Mouse (Mus musculus): ENCODE data around the gene Lyst.
"Not testable (repeated sequence)": the region's sequence is repeated elsewhere in the genome, so short reads cannot be mapped to it uniquely, and the experiment has no call there.

The Lyst gene

DNA sequence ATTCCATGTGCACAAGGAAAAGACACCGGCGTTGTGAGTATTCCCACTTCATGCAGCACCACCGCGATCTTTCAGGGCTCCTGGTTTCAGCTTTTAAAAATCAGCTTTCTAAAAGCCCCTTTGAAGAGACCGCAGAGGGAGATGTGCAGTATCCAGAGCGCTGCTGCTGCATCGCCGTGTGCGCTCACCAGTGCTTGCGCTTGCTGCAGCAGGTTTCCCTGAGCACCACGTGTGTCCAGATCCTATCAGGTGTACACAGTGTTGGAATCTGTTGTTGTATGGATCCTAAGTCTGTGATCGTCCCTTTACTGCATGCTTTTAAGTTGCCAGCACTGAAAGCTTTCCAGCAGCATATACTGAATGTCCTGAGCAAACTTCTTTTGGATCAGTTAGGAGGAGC lies 45.0 kb downstream of the Lyst start:
- CTCF ChIA-PET = no interaction called here

DNA sequence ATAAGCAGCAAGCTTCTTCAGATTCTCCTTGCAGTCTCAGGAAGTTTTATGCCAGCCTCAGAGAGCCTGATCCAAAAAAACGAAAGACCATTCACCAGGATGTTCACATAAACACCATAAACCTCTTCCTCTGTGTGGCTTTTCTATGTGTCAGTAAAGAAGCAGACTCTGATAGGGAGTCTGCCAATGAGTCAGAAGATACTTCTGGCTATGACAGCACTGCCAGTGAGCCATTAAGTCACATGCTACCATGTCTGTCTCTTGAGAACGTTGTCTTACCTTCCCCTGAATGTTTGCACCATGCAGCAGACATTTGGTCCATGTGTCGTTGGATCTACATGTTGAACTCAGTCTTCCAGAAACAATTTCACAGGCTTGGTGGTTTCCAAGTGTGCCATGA lies 47.4 kb downstream of the Lyst start:
- CTCF ChIA-PET = no interaction called here

DNA sequence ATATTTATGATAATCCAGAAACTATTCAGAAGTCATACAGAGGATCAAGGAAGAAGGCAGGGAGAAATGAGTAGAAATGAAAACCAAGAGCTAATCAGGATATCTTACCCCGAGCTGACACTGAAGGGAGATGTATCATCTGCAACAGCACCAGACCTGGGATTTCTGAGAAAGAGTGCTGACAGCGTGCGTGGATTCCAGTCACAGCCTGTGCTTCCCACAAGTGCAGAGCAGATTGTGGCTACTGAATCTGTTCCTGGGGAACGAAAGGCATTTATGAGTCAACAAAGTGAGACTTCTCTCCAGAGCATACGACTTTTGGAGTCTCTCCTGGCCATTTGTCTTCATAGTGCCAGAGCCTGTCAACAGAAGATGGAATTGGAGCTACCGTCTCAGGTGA lies 47.8 kb downstream of the Lyst start:
- CTCF ChIA-PET = no interaction called here

GRCm38 (mm10) chr13:13638725-13639124 lies 48.5 kb downstream of the Lyst start:
- CTCF ChIA-PET = no interaction called here

DNA sequence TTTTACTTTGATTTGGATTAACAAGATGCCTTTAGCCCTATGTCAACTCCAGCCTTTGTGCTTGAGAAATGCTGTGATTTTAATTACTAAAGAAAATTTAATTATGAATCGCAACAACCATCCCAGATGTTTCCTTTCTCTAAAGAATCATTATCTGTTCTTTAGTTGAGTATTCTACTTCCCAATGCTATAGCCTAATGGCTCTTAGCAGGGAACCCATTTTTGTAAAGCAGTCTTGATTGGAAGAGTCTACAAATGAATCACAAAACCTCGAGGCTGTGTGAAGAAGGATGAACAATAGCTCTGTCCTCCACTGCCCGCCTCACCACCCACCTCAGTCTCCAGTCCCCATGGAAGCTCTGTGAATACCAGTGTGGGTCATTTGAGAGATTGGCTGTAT lies 57.1 kb downstream of the Lyst start:
- CTCF ChIA-PET = no interaction called here

GRCm38 (mm10) chr13:13655453-13655852 lies 65.3 kb downstream of the Lyst start:
- CTCF ChIA-PET = no interaction called here

DNA sequence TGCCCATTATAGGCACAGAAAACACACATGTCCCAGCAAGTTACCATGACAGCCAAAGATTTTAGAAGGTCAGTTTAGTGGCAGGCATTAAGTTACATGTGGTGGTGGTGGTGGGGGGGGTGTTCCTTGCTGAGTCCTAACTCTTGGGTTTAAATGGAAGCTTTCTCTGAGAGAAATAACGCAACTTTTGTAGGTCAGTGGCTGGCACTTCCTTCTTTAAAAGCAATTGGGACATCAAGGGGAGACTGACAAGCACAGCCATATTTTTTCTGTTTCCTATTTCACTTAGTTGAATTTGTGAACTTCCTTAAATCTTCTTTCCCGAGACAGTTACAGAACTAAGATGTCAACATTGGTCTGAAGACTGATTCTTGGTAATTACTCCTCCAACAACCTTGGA lies 75.9 kb downstream of the Lyst start:
- CTCF ChIA-PET = not testable (repeated sequence)

- CTCF ChIA-PET = no interaction called here
Measured at GRCm38 (mm10) chr13:13670669-13671068, 80.5 kb downstream of the Lyst start.

DNA sequence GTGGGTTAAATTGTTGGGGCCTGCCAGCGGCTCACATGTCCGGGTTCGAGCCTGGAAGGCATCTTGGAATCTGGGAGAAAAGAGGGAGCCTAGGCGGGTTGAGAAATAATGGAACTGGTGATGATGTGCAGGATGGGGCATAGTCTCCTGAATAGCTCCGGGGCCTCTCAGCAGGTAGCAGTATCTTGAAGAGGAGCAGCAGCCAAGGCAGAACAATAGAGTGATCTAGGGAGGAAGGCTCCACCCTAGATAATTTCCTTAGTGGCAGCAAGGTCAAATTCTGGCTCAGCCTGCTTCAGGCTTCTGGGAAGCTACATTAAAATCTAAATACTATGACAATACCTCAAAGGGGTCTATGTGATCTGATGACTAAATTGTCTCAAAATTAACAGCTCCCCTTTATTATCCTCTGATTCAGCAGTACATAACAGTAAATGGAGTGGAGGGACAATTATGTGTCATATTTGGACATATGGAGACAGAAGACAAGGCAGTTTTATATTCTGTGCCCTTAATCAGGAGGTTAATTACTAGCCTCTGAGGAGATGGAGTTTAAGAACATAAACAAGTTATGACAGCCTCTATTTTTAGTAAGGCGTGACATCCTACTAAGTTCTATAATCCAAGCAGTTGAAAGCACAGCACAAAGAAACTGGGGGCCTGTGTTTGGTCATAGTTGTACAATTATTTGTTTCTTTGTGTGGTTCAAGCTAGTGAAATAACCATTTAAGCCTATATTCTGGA lies 81.6 kb downstream of the Lyst start:
- CTCF ChIA-PET = interaction anchor here (0.5 kb wide), 1 partner anchor 1235 kb away, joined by 7 read pairs; no protein-coding TSS in a partner anchor

DNA sequence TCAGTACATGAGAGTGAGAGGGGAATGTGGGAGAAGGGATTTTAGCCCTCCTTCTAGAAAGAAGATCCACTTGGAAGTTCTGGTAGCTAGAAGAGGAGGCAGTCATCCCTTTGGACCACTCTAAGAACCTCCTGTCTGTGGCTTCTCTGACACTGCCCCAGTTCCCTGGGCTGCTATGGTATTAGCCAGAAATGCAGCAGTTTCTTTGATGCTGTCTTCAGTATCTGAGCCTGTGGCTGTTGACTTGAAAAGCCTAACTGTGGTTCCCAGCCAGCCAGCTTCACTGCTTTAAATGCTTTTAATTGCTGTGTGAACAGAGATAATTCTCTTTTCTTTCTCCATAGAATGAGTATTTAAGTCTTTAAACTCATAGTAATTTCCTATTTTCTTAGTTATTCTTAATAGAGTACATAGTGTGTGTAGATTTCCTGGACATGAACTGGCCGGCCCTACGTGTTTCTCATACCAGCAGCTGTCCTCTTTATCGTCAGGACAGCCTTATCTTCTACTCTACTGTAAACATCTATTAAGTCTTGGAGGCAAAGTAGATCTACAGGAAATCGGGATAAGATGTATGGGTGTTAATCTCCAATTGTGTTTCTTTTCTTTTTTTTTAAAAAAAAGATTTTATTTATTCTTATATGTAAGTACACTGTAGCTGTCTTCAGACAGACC lies 84.6 kb downstream of the Lyst start:
- CTCF ChIA-PET = no interaction called here

GRCm38 (mm10) chr13:13677871-13678270 lies 87.7 kb downstream of the Lyst start:
- CTCF ChIA-PET = no interaction called here

DNA sequence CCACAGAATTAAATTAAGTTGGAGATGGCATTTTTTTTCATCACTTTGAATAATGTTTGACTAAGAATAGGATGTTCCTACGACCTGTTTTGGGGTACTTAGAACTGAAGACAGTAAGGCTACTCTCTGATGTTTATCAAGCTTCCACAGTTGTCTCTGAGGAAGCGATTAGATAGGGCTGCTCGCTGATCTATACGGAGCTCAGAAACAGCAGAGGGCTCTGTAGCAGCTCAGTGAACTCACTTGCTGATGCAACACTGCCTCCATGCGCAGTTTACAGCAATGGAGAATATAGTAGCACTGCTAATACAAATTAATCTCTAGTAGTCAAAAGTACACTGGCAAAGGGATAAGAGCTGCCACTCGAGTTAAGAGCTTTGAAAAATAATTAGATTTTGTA lies 91.4 kb downstream of the Lyst start:
- CTCF ChIA-PET = no interaction called here

GRCm38 (mm10) chr13:13703476-13703875 lies 113.3 kb downstream of the Lyst start:
- CTCF ChIA-PET = no interaction called here

DNA sequence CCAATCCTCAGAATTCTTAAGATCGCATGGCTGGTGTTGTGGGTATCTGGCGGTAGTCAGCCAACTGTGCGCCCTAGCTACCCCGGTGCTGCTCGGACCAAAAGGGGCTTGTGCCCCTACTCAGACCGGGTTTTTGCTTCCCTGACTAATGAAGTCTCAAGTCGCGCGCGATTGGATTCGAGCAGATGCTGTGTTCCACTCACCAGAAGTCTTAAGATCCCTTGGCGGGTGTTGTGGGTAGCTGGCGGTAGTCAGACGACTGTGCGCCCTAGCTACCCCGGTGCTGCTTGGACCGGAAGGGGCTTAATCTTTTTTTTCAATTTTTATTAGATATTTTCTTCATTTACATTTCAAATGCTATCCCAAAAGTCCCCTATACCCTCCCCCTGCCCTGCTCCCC lies 131.2 kb downstream of the Lyst start:
- CTCF ChIA-PET = not testable (repeated sequence)

DNA sequence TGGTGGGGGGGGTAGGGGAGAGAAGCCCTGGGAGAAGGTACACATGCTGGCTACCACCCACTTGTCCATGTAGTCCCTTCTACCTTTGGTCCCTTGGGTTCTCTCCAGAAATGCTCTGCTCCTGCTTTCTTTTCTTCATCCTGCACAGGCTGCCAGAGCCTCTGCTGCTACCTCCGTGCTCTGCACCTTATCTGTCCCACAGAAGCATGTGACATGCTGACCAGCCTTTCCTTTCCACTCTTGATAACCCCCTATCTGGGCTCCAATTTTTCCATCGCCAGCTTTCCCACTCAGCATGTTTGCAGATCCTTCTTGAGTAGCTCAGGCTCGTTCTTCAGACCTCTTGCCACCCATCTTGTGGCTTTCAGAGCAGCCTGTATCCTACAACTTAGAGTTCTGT lies 133.1 kb downstream of the Lyst start:
- CTCF ChIA-PET = no interaction called here

GRCm38 (mm10) chr13:13723786-13724185 lies 133.6 kb downstream of the Lyst start:
- CTCF ChIA-PET = no interaction called here

GRCm38 (mm10) chr13:13739232-13739631 lies 149.0 kb downstream of the Lyst start:
- CTCF ChIA-PET = no interaction called here

DNA sequence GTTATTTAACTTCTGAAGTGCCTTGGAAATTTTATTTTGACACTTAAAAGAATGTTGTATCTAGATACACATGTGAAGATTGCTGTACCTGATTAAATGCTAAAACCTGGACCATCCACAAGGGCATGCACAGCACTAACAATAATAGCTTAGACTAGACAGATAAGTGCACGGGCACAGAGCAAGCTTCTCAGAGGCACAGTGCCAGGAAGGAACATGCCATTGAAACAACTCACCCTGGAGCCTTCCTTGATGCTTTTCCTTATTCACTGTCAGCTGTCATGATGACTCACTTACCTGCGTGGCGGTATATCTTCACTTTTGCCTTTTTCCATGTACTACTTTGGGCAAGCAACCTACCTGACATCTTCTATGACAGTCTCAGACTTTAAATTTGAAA lies 155.7 kb downstream of the Lyst start:
- CTCF ChIA-PET = interaction anchor here (0.5 kb wide), 1 partner anchor 259 kb away, joined by 3 read pairs; no protein-coding TSS in a partner anchor

DNA sequence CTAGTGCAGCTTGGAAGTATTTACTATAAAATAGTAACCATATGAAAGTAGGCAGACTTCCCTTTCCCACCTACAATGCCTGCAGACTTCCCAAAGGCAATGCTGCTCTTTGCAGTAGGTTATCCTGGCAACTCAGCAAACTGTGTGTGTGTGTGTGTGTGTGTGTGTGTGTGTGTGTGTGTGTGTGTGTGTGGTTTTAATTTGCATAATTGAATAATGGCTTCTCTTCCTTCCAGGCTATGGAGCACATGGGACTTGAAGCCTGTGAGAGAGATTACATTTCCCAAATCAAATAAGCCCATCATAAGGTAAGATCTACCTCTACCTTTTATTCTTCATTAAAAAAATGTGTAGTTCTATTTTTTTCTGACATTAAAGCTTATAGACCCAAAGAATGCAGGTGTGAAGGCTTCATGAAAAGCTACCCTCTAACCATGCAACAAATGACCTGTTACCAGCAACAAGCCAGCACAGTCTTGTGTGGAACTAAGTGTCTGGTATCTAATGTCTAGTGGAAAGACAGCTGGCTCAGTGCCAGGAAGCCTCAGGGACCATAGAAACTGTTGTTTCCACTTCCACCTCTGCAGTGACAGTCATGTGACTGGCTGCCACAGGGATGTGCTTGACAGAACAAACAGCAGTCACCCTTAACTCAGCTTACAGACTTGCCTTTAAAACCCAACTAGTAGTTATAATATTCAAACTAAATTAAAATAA lies 185.7 kb downstream of the Lyst start:
- CTCF ChIA-PET = no interaction called here

DNA sequence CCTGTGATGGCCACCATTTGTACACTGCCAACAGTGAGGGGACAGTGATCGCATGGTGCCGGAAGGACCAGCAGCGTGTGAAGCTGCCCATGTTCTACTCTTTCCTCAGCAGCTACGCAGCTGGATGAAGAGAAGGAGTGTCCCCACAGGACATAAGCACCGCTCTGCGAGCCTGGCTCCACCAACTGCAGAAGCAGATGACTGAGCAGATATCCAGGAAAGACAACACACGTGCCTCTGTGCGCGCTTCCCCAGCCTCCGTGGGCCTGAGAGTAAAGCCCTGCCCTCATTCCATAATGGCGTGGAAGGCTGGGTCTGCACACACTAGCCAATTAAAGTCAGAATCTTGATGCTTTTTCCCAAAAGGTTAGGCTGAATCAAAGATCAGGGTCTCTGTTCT lies 186.9 kb downstream of the Lyst start:
- CTCF ChIA-PET = no interaction called here

DNA sequence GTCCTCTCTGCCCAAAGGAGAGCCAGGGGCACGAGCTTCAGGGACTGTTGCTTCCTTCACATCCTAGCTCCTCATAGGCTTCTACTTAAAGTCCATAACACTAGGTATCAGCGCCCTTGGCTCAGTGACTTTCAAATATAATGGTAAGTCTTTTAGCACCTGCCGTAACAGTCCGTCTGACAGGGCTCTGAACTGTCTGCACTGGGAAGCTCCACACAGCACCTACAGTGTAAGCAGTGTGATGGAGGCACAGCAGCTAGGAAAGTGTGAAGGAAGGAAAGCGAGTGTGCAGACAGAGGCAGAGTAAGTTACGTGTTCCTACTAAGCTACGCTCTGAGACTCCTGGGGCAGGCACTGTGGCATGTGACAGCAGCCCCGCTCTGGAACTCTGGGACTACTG lies 187.5 kb downstream of the Lyst start:
- CTCF ChIA-PET = interaction anchor here (0.5 kb wide), 1 partner anchor 132 kb away, joined by 4 read pairs; no protein-coding TSS in a partner anchor

DNA sequence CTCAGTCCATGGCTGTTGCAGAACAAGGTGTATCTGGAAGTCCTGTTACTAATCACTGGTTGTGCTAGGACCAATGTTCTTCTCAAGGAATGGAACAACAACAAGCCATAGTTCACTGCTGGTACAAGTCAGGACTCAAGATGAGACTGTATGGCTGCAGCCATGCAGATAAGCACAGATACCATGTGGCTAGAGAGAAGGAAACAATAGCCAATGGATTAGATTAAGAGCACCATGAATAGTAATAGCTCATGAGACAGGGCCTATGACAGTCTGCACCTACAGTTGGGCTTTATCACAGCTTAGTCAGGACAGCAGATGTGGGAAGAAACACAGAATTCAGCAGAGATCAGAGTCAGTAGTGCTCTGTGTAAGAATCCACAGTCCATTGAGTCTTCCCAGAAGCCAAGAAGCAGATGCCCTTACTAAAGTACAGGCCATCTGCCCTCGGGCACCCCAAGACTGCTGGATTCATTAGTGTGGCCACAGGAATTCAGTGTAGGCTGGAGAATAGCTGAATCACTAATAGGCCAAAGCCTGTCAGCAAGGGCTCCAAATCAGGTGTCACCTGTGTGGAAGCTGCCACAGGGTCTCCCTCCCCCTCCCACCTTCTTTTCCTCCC lies 188.8 kb downstream of the Lyst start:
- CTCF ChIA-PET = no interaction called here

DNA sequence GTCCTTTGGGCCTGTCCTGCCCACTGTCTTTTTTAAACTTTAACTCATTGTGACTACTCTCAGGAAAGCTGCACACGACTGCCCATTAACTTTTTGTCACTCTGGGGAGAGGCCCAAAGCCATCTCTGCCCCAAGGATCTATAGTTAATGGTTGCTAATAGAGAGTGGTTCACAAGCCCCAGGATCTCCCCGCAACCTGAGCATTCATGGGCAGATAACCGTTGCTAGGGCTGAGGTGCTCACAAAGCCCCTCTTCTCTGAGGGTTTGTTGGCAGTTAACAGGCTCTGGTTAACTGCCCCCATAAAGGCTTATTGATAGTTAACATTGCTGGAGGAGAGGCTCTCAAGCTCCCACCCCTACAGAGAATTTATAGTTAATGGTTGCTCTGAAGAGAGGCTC lies 190.1 kb downstream of the Lyst start:
- CTCF ChIA-PET = no interaction called here
